Mouse (Mus musculus) testis, adult 2 months (tissue): Measurements from ENCODE around the gene Gm11733.

Experiments used
- CTCF ChIP-seq: fragments of 200-500 bp; IDR thresholded peaks from 2 replicates; pipeline ENCODE4 v1.5.1; 2012; ENCODE audit warnings: low read depth, mild to moderate bottlenecking, inconsistent platforms, low read length, moderate library complexity; ENCODE audit not compliant: control insufficient read depth, insufficient read depth, insufficient replicate concordance
- POLR2A ChIP-seq: fragments of 200-500 bp; IDR thresholded peaks from 2 replicates; pipeline ENCODE4 v1.6.1; 2012; ENCODE audit warnings: low read depth, mild to moderate bottlenecking, inconsistent platforms, low read length, moderate library complexity; ENCODE audit not compliant: control insufficient read depth

DNA sequence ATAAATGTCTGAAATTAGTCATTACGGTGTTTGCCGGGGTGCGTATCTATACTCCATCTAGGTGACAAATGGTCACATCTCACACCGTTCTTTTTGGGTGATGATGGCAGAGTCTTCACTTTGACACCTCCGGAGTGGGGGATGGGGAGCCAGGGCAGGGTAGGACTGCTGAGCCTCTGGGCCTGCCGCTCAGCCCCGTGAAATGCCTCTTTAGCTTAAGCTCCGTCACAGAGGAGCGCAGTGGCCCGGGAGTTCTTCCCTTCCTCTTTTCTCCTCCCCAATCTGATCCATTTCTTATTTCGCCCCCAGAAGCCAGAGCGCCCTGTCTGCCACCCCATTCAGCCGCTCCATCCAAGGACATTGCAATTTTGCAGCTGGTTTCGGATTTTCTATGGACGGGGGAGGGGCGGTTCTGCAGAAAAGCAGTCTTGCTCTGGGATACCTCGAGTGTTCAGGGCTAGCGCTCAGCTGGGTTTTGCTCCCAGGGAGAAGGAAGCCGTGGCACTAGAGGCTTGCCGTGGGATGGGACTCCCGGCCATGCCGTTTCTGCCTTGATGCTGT, 43.2 kb upstream of the Gm11733 start:
- TF ChIP-seq CTCF (no peak), POLR2A (no peak)
